Mouse (Mus musculus): ENCODE data around the gene Zfp738. TPM values are rescaled to one million over a fixed set of nuclear protein-coding genes. Genes with fewer than 3 reads are reported as not detected.

Gene Zfp738
- total and polyA plus RNA-seq, 3 experiments, result 4.9 to 10.3 (median 7.3) TPM

- no peaks in the 10 kb centered on the region for H3K9me3 ChIP-seq (replicated peaks; ENCODE audit: low read length)
- H3K79me2 ChIP-seq (replicated peaks; ENCODE audit: control insufficient read depth, extremely low read depth, insufficient read depth, poor library complexity, severe bottlenecking), result no peaks in the 10 kb centered on the region
- dilution Hi-C loops (cut with MboI; ENCODE audit: extremely low pct_ligation_motif_present, extremely low pct_unique_long_range_greater_than_20kb, low sequenced_read_pairs), result no loop called here
- H3K4me1 ChIP-seq (ENCODE audit: control insufficient read depth in 1 of 2, insufficient read depth in 2 of 2), result peaks cover 0 to 8% of the 10 kb centered on the region in 2 experiments; a peak in 2 of 4 replicates
- in situ Hi-C loops (cut with MboI; ENCODE audit: low pct_ligation_motif_present, low pct_unique_long_range_greater_than_20kb, low sequenced_read_pairs), result no loop called here
- DNase-seq (ENCODE audit: extremely low read depth), result peak; percentile 13
- no peak overlapping the region for H3K4me2 ChIP-seq (ENCODE audit: insufficient read depth, low read depth, poor library complexity, severe bottlenecking)
- no peak overlapping the region for H3K9ac ChIP-seq (ENCODE audit: insufficient read depth, low read depth)
- TF ChIP-seq ZC3H11A (IDR thresholded peaks at IDR 0.05; ENCODE audit: low read depth, low read length), result no peak
- no peak for TF ChIP-seq NRF1 (IDR thresholded peaks at IDR 0.05; ENCODE audit: low read depth, low read length)
- no peak for TF ChIP-seq MYC (IDR thresholded peaks at IDR 0.05; ENCODE audit: low read depth, low read length)
- TF ChIP-seq JUND (conservative IDR thresholded peaks at IDR 0.05; ENCODE audit: low read depth, low read length), result no peak
- TF ChIP-seq RCOR1 (conservative IDR thresholded peaks at IDR 0.05; ENCODE audit: low read depth, low read length), result no peak
- TF ChIP-seq CHD2 (IDR thresholded peaks at IDR 0.05; ENCODE audit: low read length), result no peak
- TF ChIP-seq CTCF (conservative IDR thresholded peaks at IDR 0.05 in 1 of 2, IDR thresholded peaks at IDR 0.05 in 1 of 2; ENCODE audit: low read depth in 2 of 2, low read length in 2 of 2), result no peak
- TF ChIP-seq TBP (conservative IDR thresholded peaks at IDR 0.05; ENCODE audit: low read depth, low read length), result no peak
- TF ChIP-seq USF2 (conservative IDR thresholded peaks at IDR 0.05; ENCODE audit: low read depth, low read length), result no peak
- TF ChIP-seq ETS1 (conservative IDR thresholded peaks at IDR 0.05; ENCODE audit: low read depth, low read length), result no peak
- TF ChIP-seq POLR2AphosphoS2 (IDR thresholded peaks at IDR 0.05; ENCODE audit: low read depth, low read length), result no peak
- TF ChIP-seq GABPA (IDR thresholded peaks at IDR 0.05; ENCODE audit: insufficient replicate concordance, low read depth, low read length), result no peak
- TF ChIP-seq JUN (IDR thresholded peaks at IDR 0.05; ENCODE audit: insufficient read depth, low read depth, low read length), result no peak
- TF ChIP-seq MAFK (IDR thresholded peaks at IDR 0.05; ENCODE audit: insufficient replicate concordance, low read length), result no peak
- no peak for TF ChIP-seq EP300 (IDR thresholded peaks at IDR 0.05; ENCODE audit: low read length)
- no peaks in the 10 kb centered on the region for H3K27me3 ChIP-seq (replicated peaks)
- no peak overlapping the region for H3K27ac ChIP-seq (ENCODE audit: insufficient read depth, low read depth)
- peaks cover 0 to 2% of the 10 kb centered on the region in 2 experiments for H3K36me3 ChIP-seq (replicated peaks in 1 of 2; ENCODE audit: control insufficient read depth in 1 of 2, insufficient read depth in 1 of 2, low read length in 1 of 2)
- H3K4me3 ChIP-seq (replicated peaks in 1 of 3; ENCODE audit: low read depth in 2 of 3, low read length in 2 of 3, poor library complexity in 1 of 3), result no peak overlapping the region
Measured at GRCm38 (mm10) chr13:67674902-67675301, 12.0 kb downstream of the Zfp738 start.

- DNase-seq (ENCODE audit: extremely low read depth), result no peak
- H3K4me2 ChIP-seq (ENCODE audit: insufficient read depth, low read depth, poor library complexity, severe bottlenecking), result no peak overlapping the region
- dilution Hi-C loops (cut with MboI; ENCODE audit: extremely low pct_ligation_motif_present, extremely low pct_unique_long_range_greater_than_20kb, low sequenced_read_pairs) (no loop called here), in situ Hi-C loops (cut with MboI; ENCODE audit: low pct_ligation_motif_present, low pct_unique_long_range_greater_than_20kb, low sequenced_read_pairs) (no loop called here)
- no peak overlapping the region for H3K4me3 ChIP-seq (replicated peaks in 1 of 3; ENCODE audit: low read depth in 2 of 3, low read length in 2 of 3, poor library complexity in 1 of 3)
- H3K27ac ChIP-seq (ENCODE audit: insufficient read depth, low read depth), result no peak overlapping the region
- no peak for TF ChIP-seq USF2 (conservative IDR thresholded peaks at IDR 0.05; ENCODE audit: low read depth, low read length)
- TF ChIP-seq ZNF384 (IDR thresholded peaks at IDR 0.05; ENCODE audit: low read depth, low read length), result no peak
- TF ChIP-seq RCOR1 (conservative IDR thresholded peaks at IDR 0.05; ENCODE audit: low read depth, low read length), result no peak
- no peak for TF ChIP-seq ZMIZ1 (IDR thresholded peaks at IDR 0.05; ENCODE audit: low read depth, low read length)
- TF ChIP-seq RAD21 (IDR thresholded peaks at IDR 0.05; ENCODE audit: low read depth, low read length), result no peak
- no peak for TF ChIP-seq TBP (conservative IDR thresholded peaks at IDR 0.05; ENCODE audit: low read depth, low read length)
- TF ChIP-seq USF1 (IDR thresholded peaks at IDR 0.05; ENCODE audit: low read depth, low read length), result no peak
- TF ChIP-seq MAX (IDR thresholded peaks at IDR 0.05; ENCODE audit: low read length), result no peak
- TF ChIP-seq MAZ (IDR thresholded peaks at IDR 0.05; ENCODE audit: low read depth, low read length), result no peak
- TF ChIP-seq GABPA (IDR thresholded peaks at IDR 0.05; ENCODE audit: insufficient replicate concordance, low read depth, low read length), result no peak
- no peak for TF ChIP-seq JUN (IDR thresholded peaks at IDR 0.05; ENCODE audit: insufficient read depth, low read depth, low read length)
- no peak for TF ChIP-seq MAFK (IDR thresholded peaks at IDR 0.05; ENCODE audit: insufficient replicate concordance, low read length)
- no peak for TF ChIP-seq IRF4 (IDR thresholded peaks at IDR 0.05; ENCODE audit: low read depth, low read length)
- no peak for TF ChIP-seq CTCF (conservative IDR thresholded peaks at IDR 0.05 in 1 of 2, IDR thresholded peaks at IDR 0.05 in 1 of 2; ENCODE audit: low read depth in 2 of 2, low read length in 2 of 2)
- TF ChIP-seq MYC (IDR thresholded peaks at IDR 0.05; ENCODE audit: low read depth, low read length), result no peak
- no peak for TF ChIP-seq EP300 (IDR thresholded peaks at IDR 0.05; ENCODE audit: low read length)
- H3K9me3 ChIP-seq (replicated peaks; ENCODE audit: low read length), result no peaks in the 10 kb centered on the region
- no peaks in the 10 kb centered on the region for H3K79me2 ChIP-seq (replicated peaks; ENCODE audit: control insufficient read depth, extremely low read depth, insufficient read depth, poor library complexity, severe bottlenecking)
- H3K9ac ChIP-seq (ENCODE audit: insufficient read depth, low read depth), result no peak overlapping the region
- no peaks in the 10 kb centered on the region for H3K27me3 ChIP-seq (replicated peaks)
- no peaks in the 10 kb centered on the region for H3K36me3 ChIP-seq (replicated peaks in 1 of 2; ENCODE audit: control insufficient read depth in 1 of 2, insufficient read depth in 1 of 2, low read length in 1 of 2)
- H3K4me1 ChIP-seq (ENCODE audit: control insufficient read depth in 1 of 2, insufficient read depth in 2 of 2), result peaks cover 0 to 10% of the 10 kb centered on the region in 2 experiments; a peak in 2 of 4 replicates
Measured at GRCm38 (mm10) chr13:67652496-67652895, 34.4 kb downstream of the Zfp738 start.
